Mouse (Mus musculus): ENCODE results near the gene Stk11.

GRCm38 (mm10) chr10:80130403-80131031 is 14.9 kb downstream of the Stk11 start:
- TF ChIP-seq TAL1 (conservative IDR thresholded peaks at IDR 0.05; ENCODE audit: low read depth, low read length) (no peak), GATA1 (IDR thresholded peaks at IDR 0.05; ENCODE audit: borderline replicate concordance, low read length) (no peak), CTCF (IDR thresholded peaks at IDR 0.05; ENCODE audit: low read depth, low read length) (no peak), POLR2AphosphoS5 (IDR thresholded peaks at IDR 0.05; ENCODE audit: insufficient replicate concordance, low read depth, low read length) (no peak), GATA2 (IDR thresholded peaks at IDR 0.05; ENCODE audit: borderline replicate concordance, low read depth, low read length) (no peak)
